In genomic region chr17:44300723-44301122, GRCm38 (mm10) we compare ENCODE assay signal across 9 mouse cellular contexts.
DNase-seq lines count a peak whose midpoint lies in the region; ATAC-seq and TF ChIP-seq lines count a peak whose summit lies in the region.
"Had no signal": no experiment of that assay in that cellular context is flagged by ENCODE, and none has a peak within 500 bp of the region (broad histone marks: within the 10 kb centered on the region; RNA-seq: fewer than 3 reads in every experiment).

No protein-coding gene starts in this region.

- no peak for TF ChIP-seq POLR2A in kidney, adult 2 months (IDR thresholded peaks at IDR 0.05; ENCODE audit: low read depth, low read length)

- H3K4me1 ChIP-seq in kidney, embryonic 16.5 days (ENCODE audit: insufficient read depth, low read length) = peaks cover 15% of the 10 kb centered on the region
- H3K4me1 ChIP-seq in kidney, adult 2 months (ENCODE audit: control insufficient read depth, insufficient read depth, low read length) = no peaks in the 10 kb centered on the region
- peaks cover 22% of the 10 kb centered on the region for H3K4me1 ChIP-seq in embryonic facial prominence, embryonic 10.5 days

- no peaks in the 10 kb centered on the region for H3K36me3 ChIP-seq in kidney, embryonic 16.5 days (ENCODE audit: insufficient read depth, low read length)
- no peaks in the 10 kb centered on the region for H3K36me3 ChIP-seq in kidney, adult 2 months (ENCODE audit: control insufficient read depth, insufficient read depth, low read length)
- H3K36me3 ChIP-seq in embryonic facial prominence, embryonic 10.5 days (replicated peaks) = no peaks in the 10 kb centered on the region

- intact Hi-C loops in heart, postnatal 14 days (cut with DNase I) = no loop called here

- no peak overlapping the region for H3K4me2 ChIP-seq in kidney, embryonic 16.5 days (replicated peaks; ENCODE audit: low read depth, low read length)

- no peak for TF ChIP-seq CTCF in kidney, adult 2 months (conservative IDR thresholded peaks at IDR 0.05; ENCODE audit: insufficient read depth, insufficient read length, low read depth, low read length)

- ATAC-seq in kidney, embryonic 16.5 days (ENCODE audit: low FRiP score, low TSS enrichment) = peak; percentile 82
- ATAC-seq in activated CD4-positive, CD25-positive, alpha-beta regulatory T cell, adult 4 months = no peak

- no peak for DNase-seq in kidney, adult 2 months
- peak; percentile 52 for DNase-seq in embryonic facial prominence, embryonic 10.5 days (ENCODE audit: low spot score)
- peak; percentile 3 to 19 for DNase-seq in heart, postnatal 14 days
- peak; percentile 23 for DNase-seq in lung, postnatal 14 days
- no peak for DNase-seq in ovary, adult 18-20 months (ENCODE audit: low spot score)
- no peak for DNase-seq in c-Kit-positive CD71-positive TER-119-positive erythroid progenitor cells, embryonic 14.5 days (ENCODE audit: low spot score)
- DNase-seq: right cerebral cortex, postnatal 25 days had no signal

- no peaks in the 10 kb centered on the region for H3K27me3 ChIP-seq in kidney, embryonic 16.5 days (ENCODE audit: insufficient read depth, low read length)
- no peaks in the 10 kb centered on the region for H3K27me3 ChIP-seq in kidney, adult 2 months (replicated peaks; ENCODE audit: control insufficient read depth, insufficient read depth, low read length)
- H3K27me3 ChIP-seq in embryonic facial prominence, embryonic 10.5 days (replicated peaks; ENCODE audit: low read depth, poor library complexity, severe bottlenecking) = no peaks in the 10 kb centered on the region

- no peak overlapping the region for H3K4me3 ChIP-seq in kidney, embryonic 16.5 days (ENCODE audit: low read length)
- no peak overlapping the region for H3K4me3 ChIP-seq in kidney, adult 2 months (ENCODE audit: insufficient read depth, low read depth, low read length)
- no peak overlapping the region for H3K4me3 ChIP-seq in embryonic facial prominence, embryonic 10.5 days

- no peaks in the 10 kb centered on the region for H3K9me3 ChIP-seq in kidney, embryonic 16.5 days (ENCODE audit: low read length)
- no peaks in the 10 kb centered on the region for H3K9me3 ChIP-seq in embryonic facial prominence, embryonic 10.5 days

- H3K27ac ChIP-seq in kidney, embryonic 16.5 days (ENCODE audit: low read length) = no peak overlapping the region
- no peak overlapping the region for H3K27ac ChIP-seq in kidney, adult 2 months (ENCODE audit: insufficient read depth, low read depth, low read length)
- peak overlapping the region; percentile 72 for H3K27ac ChIP-seq in embryonic facial prominence, embryonic 10.5 days (replicated peaks)

- H3K9ac ChIP-seq in kidney, embryonic 16.5 days (replicated peaks; ENCODE audit: low read length) = no peak overlapping the region

- WGBS in kidney, embryonic 16.5 days = 37% methylated on average over 4 of the region's 4 CpGs
- WGBS in kidney, adult 2 months = 46% methylated on average over 4 of the region's 4 CpGs
- WGBS in embryonic facial prominence, embryonic 10.5 days = 56% methylated on average over 4 of the region's 4 CpGs

Comparison
In these comparisons a context has a peak if more than half of its experiments do, and no peak if none do; other contexts are left out.
1. DNase-seq: peak in embryonic facial prominence, embryonic 10.5 days (single experiment), heart, postnatal 14 days (2 of 2) and lung, postnatal 14 days (single experiment); none in kidney, adult 2 months (single experiment), ovary, adult 18-20 months (single experiment) and c-Kit-positive CD71-positive TER-119-positive erythroid progenitor cells, embryonic 14.5 days (single experiment).